Mouse (Mus musculus): ENCODE measurements around the gene Sh2d7. TPM values are rescaled to one million over a fixed set of nuclear protein-coding genes. Genes with fewer than 3 reads are reported as not detected.

The Sh2d7 gene
- polyA plus RNA-seq, 1 experiment: not detected

GRCm38 (mm10) chr9:54568732-54569131 is 29.9 kb downstream of the Sh2d7 start:
- no peak for TF ChIP-seq GATA1 (IDR thresholded peaks at IDR 0.05; ENCODE audit: low read length)

GRCm38 (mm10) chr9:54571130-54571839 is 32.5 kb downstream of the Sh2d7 start:
- TF ChIP-seq GATA1 (IDR thresholded peaks at IDR 0.05; ENCODE audit: low read length): no peak

- TF ChIP-seq GATA1 (IDR thresholded peaks at IDR 0.05; ENCODE audit: low read length): peak; percentile 60
These were observed 44.9 kb downstream of the Sh2d7 start for GRCm38 (mm10) chr9:54583712-54584111.

- no peak for TF ChIP-seq GATA1 (IDR thresholded peaks at IDR 0.05; ENCODE audit: low read length)
These were observed 47.0 kb downstream of the Sh2d7 start for GRCm38 (mm10) chr9:54585839-54586198.

- no peak for TF ChIP-seq GATA1 (IDR thresholded peaks at IDR 0.05; ENCODE audit: low read length)
These were observed 47.6 kb downstream of the Sh2d7 start, which contains the start of gene Idh3a for GRCm38 (mm10) chr9:54586199-54587061. TSS of gene Idh3a (plus strand) at chr9:54586334.

- no peak for TF ChIP-seq GATA1 (IDR thresholded peaks at IDR 0.05; ENCODE audit: low read length)
These were observed 49.1 kb downstream of the Sh2d7 start for GRCm38 (mm10) chr9:54587863-54588262.

Other genes starting within 250 kb of the Sh2d7 start
- not detected in 2 replicates for gene Dmxl2, start 37.4 kb upstream of the Sh2d7 start, polyA plus RNA-seq (2012)
- 0.04 and 0.06 TPM in 2 replicates for gene Cib2, start 21.2 kb downstream of the Sh2d7 start, polyA plus RNA-seq (2012)
- gene Idh3a, start 47.4 kb downstream of the Sh2d7 start, polyA plus RNA-seq (2012): 21.1 and 25.0 TPM in 2 replicates
- gene Acsbg1, start 122.9 kb downstream of the Sh2d7 start, polyA plus RNA-seq (2012): 0.02 TPM in 1 of 2 replicates, not detected in the other
- gene Dnaja4, start 159.9 kb downstream of the Sh2d7 start, polyA plus RNA-seq (2012): not detected in 2 replicates
- gene Wdr61, start 195.5 kb downstream of the Sh2d7 start, polyA plus RNA-seq (2012): 8.2 and 33.6 TPM in 2 replicates
- not detected in 2 replicates for gene Crabp1, start 225.8 kb downstream of the Sh2d7 start, polyA plus RNA-seq (2012)